ENCODE assay signal across 8 mouse cellular contexts in genomic region chr11:120510375-120511030, GRCm38 (mm10). TPM values are rescaled to one million over a fixed set of nuclear protein-coding genes. Genes with fewer than 3 reads are reported as not detected.
DNase-seq lines count a peak whose midpoint lies in the region; ATAC-seq lines count a peak whose summit lies in the region.

No protein-coding gene starts in this region.

- peak; percentile 47 for DNase-seq in embryo, embryonic 10.5 days (ENCODE audit: low spot score)
- DNase-seq in embryo, embryonic 9.5 days (ENCODE audit: extremely low spot score) = no peak
- DNase-seq in NIH3T3 (ENCODE audit: low read depth) = peak; percentile 44
- peak; percentile 76 for DNase-seq in thymus, postnatal 0 days (ENCODE audit: low spot score)
- DNase-seq in left cerebral cortex, adult 9 months (ENCODE audit: low spot score in 2 of 2) = no peak
- no peak for DNase-seq in right cerebral cortex, adult 18-20 months

- peak; percentile 56 to 75; a peak in 3 of 4 replicates for ATAC-seq in hematopoietic stem cell, adult 5-6 weeks (replicated peaks in 1 of 2; ENCODE audit: insufficient read depth in 1 of 2, low FRiP score in 2 of 2, low TSS enrichment in 1 of 2, low read depth in 1 of 2, poor library complexity in 2 of 2, severe bottlenecking in 2 of 2)
- peak; percentile 71 for ATAC-seq in megakaryocyte, adult 5-6 weeks (ENCODE audit: poor library complexity, severe bottlenecking)

RNA-seq across cellular contexts. Expression of gene Slc25a10, which starts 18.9 kb away (rescaled TPM):
- total RNA-seq in hematopoietic stem cell, adult 5-6 weeks (2017) = 10.8 and 11.4 TPM in 2 replicates
- total RNA-seq in megakaryocyte, adult 5-6 weeks (2015) = 9.3 and 14.7 TPM in 2 replicates
- 12.8 and 17.2 TPM in 2 replicates for total RNA-seq in megakaryocyte, adult 5-6 weeks (2017)
- 28.6 and 29.4 TPM in 2 replicates for polyA plus RNA-seq in thymus, postnatal 0 days (2015; fragmentation: Nextera tagmentation; extraction: Ambion mirVana)

RNA-seq across cellular contexts. Expression of gene Gcgr, which starts 20.0 kb away (rescaled TPM):
- total RNA-seq in hematopoietic stem cell, adult 5-6 weeks (2017) = not detected in 2 replicates
- not detected in 2 replicates for total RNA-seq in megakaryocyte, adult 5-6 weeks (2015)
- total RNA-seq in megakaryocyte, adult 5-6 weeks (2017) = not detected in 2 replicates
- 0.14 and 0.18 TPM in 2 replicates for polyA plus RNA-seq in thymus, postnatal 0 days (2015; fragmentation: Nextera tagmentation; extraction: Ambion mirVana)

RNA-seq across cellular contexts. Expression of gene Mrpl12, which starts 26.1 kb away (rescaled TPM):
- total RNA-seq in hematopoietic stem cell, adult 5-6 weeks (2017) = 63.4 and 112 TPM in 2 replicates
- 34.3 and 35.6 TPM in 2 replicates for total RNA-seq in megakaryocyte, adult 5-6 weeks (2015)
- 25.4 and 41.7 TPM in 2 replicates for total RNA-seq in megakaryocyte, adult 5-6 weeks (2017)
- polyA plus RNA-seq in thymus, postnatal 0 days (2015; fragmentation: Nextera tagmentation; extraction: Ambion mirVana) = 133 and 148 TPM in 2 replicates

RNA-seq across cellular contexts. Expression of gene Mcrip1, which starts 39.0 kb away (rescaled TPM):
- total RNA-seq in hematopoietic stem cell, adult 5-6 weeks (2017) = 11.6 and 21.4 TPM in 2 replicates
- 79.7 and 83.0 TPM in 2 replicates for total RNA-seq in megakaryocyte, adult 5-6 weeks (2015)
- total RNA-seq in megakaryocyte, adult 5-6 weeks (2017) = 18.3 and 30.5 TPM in 2 replicates
- polyA plus RNA-seq in thymus, postnatal 0 days (2015; fragmentation: Nextera tagmentation; extraction: Ambion mirVana) = 179 and 196 TPM in 2 replicates

RNA-seq across cellular contexts. Expression of gene Ppp1r27, which starts 40.4 kb away (rescaled TPM):
- total RNA-seq in hematopoietic stem cell, adult 5-6 weeks (2017) = not detected in 2 replicates
- not detected in 2 replicates for total RNA-seq in megakaryocyte, adult 5-6 weeks (2015)
- total RNA-seq in megakaryocyte, adult 5-6 weeks (2017) = not detected in 2 replicates
- 13.7 and 17.1 TPM in 2 replicates for polyA plus RNA-seq in thymus, postnatal 0 days (2015; fragmentation: Nextera tagmentation; extraction: Ambion mirVana)

Comparison
In these comparisons a context has a peak if more than half of its experiments do, and no peak if none do; other contexts are left out.
1. DNase-seq: peak in embryo, embryonic 10.5 days (single experiment), NIH3T3 (single experiment) and thymus, postnatal 0 days (single experiment); none in embryo, embryonic 9.5 days (single experiment), left cerebral cortex, adult 9 months (0 of 2) and right cerebral cortex, adult 18-20 months (single experiment).